Mouse (Mus musculus) hindbrain, embryonic 12.5 days (tissue): ENCODE data around the gene Gm3043. TPM values are rescaled to one million over a fixed set of nuclear protein-coding genes. Genes with fewer than 3 reads are reported as not detected.
"Not testable (repeated sequence)": the region's sequence is repeated elsewhere in the genome, so short reads cannot be mapped to it uniquely, and the experiment has no call there.

Experiments
- ATAC-seq: fragments of 200-750 bp; cut with Nextera tagmentation; 2 replicates; pipeline ENCODE4 v1.8.0; 2017; ENCODE audit warnings: moderate TSS enrichment; ENCODE audit not compliant: low FRiP score
- H3K27ac ChIP-seq: fragments of 300-500 bp; sonication (generic); 2 replicates; pipeline ENCODE4 v1.5.1; 2016; ENCODE audit warnings: mild to moderate bottlenecking
- H3K27me3 ChIP-seq: fragments of 300-500 bp; sonication (generic); 2 replicates; pipeline ENCODE4 v1.6.1; 2016; ENCODE audit warnings: mild to moderate bottlenecking
- H3K36me3 ChIP-seq: fragments of 300-500 bp; sonication (generic); 2 replicates; pipeline ENCODE4 v1.6.1; 2016; ENCODE audit warnings: mild to moderate bottlenecking
- H3K4me1 ChIP-seq: fragments of 300-500 bp; sonication (generic); 2 replicates; pipeline ENCODE4 v1.6.1; 2016
- H3K4me2 ChIP-seq: fragments of 300-500 bp; sonication (generic); replicated peaks from 2 replicates; pipeline ENCODE4 v1.6.1; 2016; ENCODE audit warnings: mild to moderate bottlenecking
- H3K4me3 ChIP-seq: fragments of 300-500 bp; sonication (generic); 2 replicates; pipeline ENCODE4 v1.5.1; 2016; ENCODE audit warnings: mild to moderate bottlenecking
- H3K9ac ChIP-seq: fragments of 300-500 bp; sonication (generic); 2 replicates; pipeline ENCODE4 v1.6.1; 2016; ENCODE audit warnings: mild to moderate bottlenecking, moderate library complexity
- H3K9me3 ChIP-seq: fragments of 300-500 bp; sonication (generic); replicated peaks from 2 replicates; pipeline ENCODE4 v1.6.1; 2016; ENCODE audit warnings: mild to moderate bottlenecking
- WGBS: fragments of 180-500 bp; shearing (Covaris S2); methylation state at CpG from one replicate; pipeline ENCODE4 v1.1.7; 2016; 5-methylcytosine and 5-hydroxymethylcytosine counted together
- polyA plus RNA-seq: library from polyadenylated mRNA; unstranded; fragments of >200 nt; fragmentation: Nextera tagmentation; extraction: Ambion mirVana; gene quantifications from 2 replicates; pipeline ENCODE4 v1.2.1, GENCODE M21; 2016

Gene Gm3043
- not detected in 2 replicates for polyA plus RNA-seq

GRCm38 (mm10) chr14:3688483-3688882, at the start of gene Gm3043:
TSS of gene Gm3043 (plus strand) at chr14:3688783.
- not testable (repeated sequence) for H3K9ac ChIP-seq

GRCm38 (mm10) chr14:3651730-3652129, 36.9 kb upstream of the Gm3043 start, which contains the start of gene Gm3020:
TSS of gene Gm3020 (plus strand) at chr14:3652030.
- no CpG with 5 or more reads among the region's 32 CpGs for WGBS
- not testable (repeated sequence) for H3K27ac ChIP-seq, H3K9ac ChIP-seq, H3K4me2 ChIP-seq, H3K36me3 ChIP-seq, ATAC-seq, H3K4me1 ChIP-seq, H3K27me3 ChIP-seq, H3K4me3 ChIP-seq, H3K9me3 ChIP-seq

More at GRCm38 (mm10) chr14:3688483-3688882, at the start of gene Gm3043:
- not testable (repeated sequence) for H3K4me1 ChIP-seq, H3K36me3 ChIP-seq, H3K4me2 ChIP-seq, H3K9me3 ChIP-seq, H3K27ac ChIP-seq, ATAC-seq, H3K27me3 ChIP-seq, H3K4me3 ChIP-seq
- no CpG with 5 or more reads among the region's 3 CpGs for WGBS

Other genes with a start within 250 kb of the Gm3043 start
- not detected in 2 replicates for gene Gm10408, start 239.4 kb upstream of the Gm3043 start, polyA plus RNA-seq
- gene Gm3012, start 54.3 kb upstream of the Gm3043 start, polyA plus RNA-seq, result not detected in 2 replicates
- gene Gm3020, start 36.8 kb upstream of the Gm3043 start, polyA plus RNA-seq, result 3.9 and 5.7 TPM in 2 replicates
- gene Gm3002, start 121.3 kb downstream of the Gm3043 start, polyA plus RNA-seq, result 0.83 and 2.5 TPM in 2 replicates
- gene Gm3033, start 157.5 kb downstream of the Gm3043 start, polyA plus RNA-seq, result 0.40 TPM in 1 of 2 replicates, not detected in the other
- 0.26 TPM in 1 of 2 replicates, not detected in the other for gene Gm2916, start 195.4 kb downstream of the Gm3043 start, polyA plus RNA-seq
- gene Gm3029, start 243.0 kb downstream of the Gm3043 start, polyA plus RNA-seq, result not detected in 2 replicates